Mouse (Mus musculus) testis, adult 2 months (tissue): ENCODE measurements around the gene Sox5.

Source experiments
- CTCF ChIP-seq: fragments of 200-500 bp; IDR thresholded peaks from 2 replicates; pipeline ENCODE4 v1.5.1; 2012; ENCODE audit warnings: low read depth, mild to moderate bottlenecking, inconsistent platforms, low read length, moderate library complexity; ENCODE audit not compliant: control insufficient read depth, insufficient read depth, insufficient replicate concordance
- POLR2A ChIP-seq: fragments of 200-500 bp; IDR thresholded peaks from 2 replicates; pipeline ENCODE4 v1.6.1; 2012; ENCODE audit warnings: low read depth, mild to moderate bottlenecking, inconsistent platforms, low read length, moderate library complexity; ENCODE audit not compliant: control insufficient read depth

GRCm38 (mm10) chr6:144251222-144252170 is 530.3 kb downstream of the Sox5 start:
- TF ChIP-seq CTCF (no peak), POLR2A (no peak)
